Mouse (Mus musculus): ENCODE measurements around the gene Comt.

- TF ChIP-seq TAL1 (IDR thresholded peaks at IDR 0.05; ENCODE audit: low read length), result no peak
- TF ChIP-seq GATA1 (IDR thresholded peaks at IDR 0.05; ENCODE audit: low read length), result no peak
These were observed 16.9 kb downstream of the Comt start for GRCm38 (mm10) chr16:18409776-18410175.
